Mouse (Mus musculus): Measurements from ENCODE around the gene Aldoc. TPM values are rescaled to one million over a fixed set of nuclear protein-coding genes. Genes with fewer than 3 reads are reported as not detected.
A peak's percentile ranks its signal among the peaks of the same experiment; 100 is the strongest.

The Aldoc gene
- polyA plus RNA-seq, 1 experiment from 2014 or later: 154 TPM

DNA sequence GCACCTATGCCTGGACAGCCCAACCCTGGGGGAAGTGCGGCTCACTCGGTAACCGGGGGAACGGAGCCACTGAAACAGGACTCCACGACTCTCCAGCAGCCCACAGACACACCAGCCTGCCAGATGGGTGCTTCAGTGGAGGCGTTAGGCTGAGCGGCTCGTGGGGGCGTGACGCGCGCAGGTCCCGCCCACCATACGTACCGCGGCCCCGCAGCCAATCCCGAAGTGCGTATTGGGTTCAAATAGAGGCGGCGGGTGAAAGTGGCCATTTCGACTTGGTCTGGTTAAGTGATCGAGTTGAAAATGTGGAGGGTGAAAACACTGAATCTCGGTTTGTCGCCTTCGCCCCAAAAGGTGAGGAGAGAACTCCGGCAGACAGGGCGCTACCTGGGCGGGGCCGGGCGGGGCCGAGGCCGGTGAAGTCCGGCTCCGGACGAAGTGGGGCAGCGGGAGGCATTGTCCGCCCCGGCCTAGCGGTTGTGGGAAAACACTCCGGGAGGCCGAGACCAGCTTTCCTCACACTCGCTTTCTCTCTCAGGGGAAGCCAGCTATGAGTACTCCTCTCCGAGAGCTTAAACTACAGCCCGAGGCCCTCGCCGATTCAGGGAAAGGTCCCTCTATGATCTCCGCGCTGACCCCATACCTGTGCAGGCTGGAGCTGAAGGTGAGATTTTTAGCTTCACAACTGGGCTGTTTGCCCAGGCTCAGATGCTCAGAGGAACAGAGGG is 21.2 kb upstream of the Aldoc start, which contains the start of gene Spag5:
TSS of gene Spag5 (plus strand) at position 173 of the 728 bp plus-strand sequence.
- no peaks in the 10 kb centered on the region for H3K36me3 ChIP-seq (ENCODE audit: control insufficient read depth, insufficient read depth, low read length)
- ATAC-seq: peak; percentile 99
- peaks cover 9% of the 10 kb centered on the region for H3K4me1 ChIP-seq (ENCODE audit: control insufficient read depth, insufficient read depth, low read length)
- H3K9me3 ChIP-seq (replicated peaks; ENCODE audit: control insufficient read depth, low read length, poor library complexity, severe bottlenecking): no peaks in the 10 kb centered on the region
- no peaks in the 10 kb centered on the region for H3K27me3 ChIP-seq (ENCODE audit: control insufficient read depth, insufficient read depth, low read depth, low read length)
- WGBS: under 1% methylated on average over 49 of the region's 49 CpGs
- H3K27ac ChIP-seq (ENCODE audit: low read length): no peak within 1 kb of the TSS
- peak within 1 kb of the TSS; percentile 49 for H3K4me3 ChIP-seq (ENCODE audit: low read depth, low read length)
- peak within 1 kb of the TSS; percentile 67 for H3K9ac ChIP-seq (ENCODE audit: low read depth, low read length)
- H3K4me2 ChIP-seq (ENCODE audit: low read length): peak within 1 kb of the TSS; percentile 96

DNA sequence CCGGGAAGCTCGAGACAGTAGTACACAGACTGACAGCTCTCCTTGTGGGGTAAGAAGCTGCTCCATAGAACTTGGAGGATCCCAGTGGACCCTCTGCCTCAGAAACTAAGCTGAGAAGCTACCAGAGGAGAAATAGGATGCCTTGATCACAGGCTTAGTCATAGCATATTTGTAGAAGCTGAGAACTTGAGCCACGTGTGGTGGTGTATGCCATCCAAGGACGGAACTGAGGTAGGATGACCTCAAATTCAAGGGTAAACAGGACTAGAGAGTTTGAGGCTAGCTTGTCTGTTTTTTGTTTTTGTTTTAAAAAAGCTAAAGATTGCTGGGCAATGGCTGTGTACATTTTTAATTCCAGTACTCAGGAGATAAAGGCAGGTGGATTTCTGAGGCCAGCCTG is 17.5 kb upstream of the Aldoc start:
- WGBS: 93% methylated on average over 4 of the region's 4 CpGs
- no peak overlapping the region for H3K4me3 ChIP-seq (ENCODE audit: low read depth, low read length)
- no peak overlapping the region for H3K4me2 ChIP-seq (ENCODE audit: low read length)
- no peak overlapping the region for H3K9ac ChIP-seq (ENCODE audit: low read depth, low read length)
- H3K27ac ChIP-seq (ENCODE audit: low read length): no peak overlapping the region
- no peaks in the 10 kb centered on the region for H3K27me3 ChIP-seq (ENCODE audit: control insufficient read depth, insufficient read depth, low read depth, low read length)
- no peaks in the 10 kb centered on the region for H3K36me3 ChIP-seq (ENCODE audit: control insufficient read depth, insufficient read depth, low read length)
- H3K9me3 ChIP-seq (replicated peaks; ENCODE audit: control insufficient read depth, low read length, poor library complexity, severe bottlenecking): no peaks in the 10 kb centered on the region
- H3K4me1 ChIP-seq (ENCODE audit: control insufficient read depth, insufficient read depth, low read length): peaks cover 9% of the 10 kb centered on the region
- no peak for ATAC-seq

DNA sequence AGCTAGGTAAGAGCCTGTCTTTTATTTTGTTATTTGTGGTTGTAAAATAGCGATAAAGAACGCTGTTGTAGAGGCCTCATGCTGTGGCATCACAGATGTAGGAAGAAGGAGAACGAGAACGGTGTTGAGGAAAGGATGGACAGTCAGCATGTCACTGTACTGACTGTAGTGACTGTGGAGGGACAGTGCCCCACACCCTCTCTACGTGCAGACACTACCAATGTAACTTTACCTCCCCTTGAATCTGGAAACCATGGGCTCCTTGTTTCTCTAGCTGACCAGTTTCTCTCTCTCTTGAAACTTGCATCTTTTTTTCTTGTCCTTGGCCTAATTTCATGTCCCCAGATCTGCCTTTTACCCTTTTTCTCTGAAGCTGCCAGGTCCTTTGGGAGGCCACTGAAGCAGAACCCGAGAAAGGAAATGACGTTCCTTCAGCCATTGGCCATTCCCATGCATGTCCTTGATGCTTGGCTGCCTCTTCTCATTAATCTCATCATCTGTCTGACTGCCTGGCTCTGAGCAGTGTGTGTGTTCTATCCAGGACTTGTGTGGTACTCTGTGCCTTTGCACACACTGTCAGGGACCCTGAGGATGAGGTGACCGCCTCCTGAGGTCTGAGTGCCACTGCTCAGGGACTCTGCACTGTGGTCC is 11.8 kb upstream of the Aldoc start:
- H3K4me1 ChIP-seq (ENCODE audit: control insufficient read depth, insufficient read depth, low read length): no peaks in the 10 kb centered on the region
- H3K36me3 ChIP-seq (ENCODE audit: control insufficient read depth, insufficient read depth, low read length): no peaks in the 10 kb centered on the region
- no peak overlapping the region for H3K27ac ChIP-seq (ENCODE audit: low read length)
- WGBS: 81% methylated on average over 8 of the region's 8 CpGs
- no peak overlapping the region for H3K4me2 ChIP-seq (ENCODE audit: low read length)
- no peak overlapping the region for H3K9ac ChIP-seq (ENCODE audit: low read depth, low read length)
- no peaks in the 10 kb centered on the region for H3K9me3 ChIP-seq (replicated peaks; ENCODE audit: control insufficient read depth, low read length, poor library complexity, severe bottlenecking)
- H3K4me3 ChIP-seq (ENCODE audit: low read depth, low read length): no peak overlapping the region
- H3K27me3 ChIP-seq (ENCODE audit: control insufficient read depth, insufficient read depth, low read depth, low read length): no peaks in the 10 kb centered on the region
- no peak for ATAC-seq

DNA sequence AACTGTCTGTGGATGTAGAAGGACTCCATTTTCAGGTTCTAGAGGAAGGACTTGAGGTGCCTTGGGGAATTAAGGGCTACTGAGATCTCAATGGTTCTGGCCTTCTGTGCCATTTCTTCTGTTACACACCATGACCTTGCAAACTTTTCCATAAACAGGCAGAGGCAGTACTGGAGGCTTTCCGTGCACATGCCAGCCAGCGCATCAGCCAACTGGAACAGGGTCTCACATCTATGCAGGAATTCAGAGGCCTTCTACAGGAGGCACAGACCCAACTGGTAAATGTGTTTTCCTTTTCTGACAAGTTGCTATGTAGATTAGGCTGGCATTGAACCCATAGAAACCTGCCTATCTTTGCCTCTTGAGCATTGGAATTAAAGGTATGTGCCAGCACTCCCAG is 9.1 kb upstream of the Aldoc start:
- no peak overlapping the region for H3K4me2 ChIP-seq (ENCODE audit: low read length)
- ATAC-seq: no peak
- no peaks in the 10 kb centered on the region for H3K36me3 ChIP-seq (ENCODE audit: control insufficient read depth, insufficient read depth, low read length)
- WGBS: 96% methylated on average over 2 of the region's 2 CpGs
- H3K4me3 ChIP-seq (ENCODE audit: low read depth, low read length): no peak overlapping the region
- no peaks in the 10 kb centered on the region for H3K4me1 ChIP-seq (ENCODE audit: control insufficient read depth, insufficient read depth, low read length)
- no peaks in the 10 kb centered on the region for H3K27me3 ChIP-seq (ENCODE audit: control insufficient read depth, insufficient read depth, low read depth, low read length)
- H3K9ac ChIP-seq (ENCODE audit: low read depth, low read length): no peak overlapping the region
- no peaks in the 10 kb centered on the region for H3K9me3 ChIP-seq (replicated peaks; ENCODE audit: control insufficient read depth, low read length, poor library complexity, severe bottlenecking)
- no peak overlapping the region for H3K27ac ChIP-seq (ENCODE audit: low read length)

DNA sequence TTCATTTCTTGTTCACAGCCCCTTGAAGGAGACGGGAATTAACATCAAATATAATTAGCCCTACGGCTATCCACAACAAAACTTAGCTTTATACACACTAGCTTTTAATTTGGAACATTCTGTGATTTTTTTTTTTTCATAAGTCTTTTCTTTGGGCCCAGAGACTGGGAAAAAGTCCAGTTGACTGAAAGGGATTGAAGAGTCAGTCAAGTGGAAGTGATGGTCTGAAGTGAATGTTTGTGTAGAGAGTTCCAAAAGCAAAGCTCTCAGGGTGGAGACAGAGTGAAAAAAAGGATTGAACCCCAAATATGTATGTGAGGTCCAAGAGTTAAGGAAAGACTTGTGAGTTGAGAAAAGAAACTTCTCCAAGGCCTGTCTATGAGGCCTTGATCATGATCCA is 4.4 kb upstream of the Aldoc start:
- ATAC-seq: no peak
- Histone ChIP-seq H3K4me3 (ENCODE audit: low read depth, low read length) (no peak overlapping the region), H3K9ac (ENCODE audit: low read depth, low read length) (no peak overlapping the region), H3K4me2 (ENCODE audit: low read length) (no peak overlapping the region), H3K27me3 (ENCODE audit: control insufficient read depth, insufficient read depth, low read depth, low read length) (no peaks in the 10 kb centered on the region), H3K27ac (ENCODE audit: low read length) (no peak overlapping the region), H3K9me3 (replicated peaks; ENCODE audit: control insufficient read depth, low read length, poor library complexity, severe bottlenecking) (no peaks in the 10 kb centered on the region), H3K4me1 (ENCODE audit: control insufficient read depth, insufficient read depth, low read length) (peaks cover 6% of the 10 kb centered on the region; the same call in 1 of the 2 replicates), H3K36me3 (ENCODE audit: control insufficient read depth, insufficient read depth, low read length) (no peaks in the 10 kb centered on the region)
- 92% methylated on average over 2 of the region's 2 CpGs for WGBS

DNA sequence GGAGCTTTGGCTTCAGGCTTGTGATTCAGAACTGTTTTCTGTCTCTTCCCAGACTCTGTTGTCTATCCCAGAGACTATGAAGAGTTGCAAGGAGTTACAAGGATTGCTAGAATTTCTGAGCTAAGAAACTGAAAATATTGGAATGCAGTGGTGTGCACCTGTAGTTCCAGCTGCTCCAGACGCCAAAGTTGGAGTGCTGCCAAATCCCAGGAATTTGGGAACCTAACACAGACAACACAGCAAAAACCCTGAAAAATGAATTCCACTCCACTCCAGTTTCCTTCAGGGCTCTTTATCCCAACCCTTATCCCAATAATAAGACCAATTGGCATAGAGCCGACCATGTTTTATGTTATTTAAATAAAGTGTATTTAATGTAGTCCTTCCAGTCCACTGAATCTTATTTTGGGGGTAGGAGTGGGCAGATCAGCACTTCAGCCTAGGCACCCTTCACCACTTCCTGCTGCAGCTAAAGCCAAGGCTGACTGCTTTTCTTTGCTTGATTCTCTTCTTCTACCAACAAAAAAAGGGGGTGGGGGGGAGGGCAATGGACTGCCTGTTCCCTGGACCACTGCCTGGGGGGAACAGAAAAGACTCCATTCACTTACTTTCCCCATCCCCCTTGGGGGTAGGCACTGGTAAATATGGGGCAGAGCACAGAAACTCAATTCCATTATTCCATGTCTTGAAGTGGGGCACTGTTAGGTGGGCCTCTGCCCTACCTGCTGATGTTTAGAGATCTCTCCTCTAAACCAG is 514 bp upstream of the Aldoc start:
- ATAC-seq: peak; percentile 56; the same call in 1 of the 2 replicates
- H3K9ac ChIP-seq (ENCODE audit: low read depth, low read length): 0 out of 2 replicates have a peak overlapping the region, but pooled peaks have one; percentile 28
- H3K27me3 ChIP-seq (ENCODE audit: control insufficient read depth, insufficient read depth, low read depth, low read length): no peaks in the 10 kb centered on the region
- H3K27ac ChIP-seq (ENCODE audit: low read length): peak overlapping the region; percentile 77
- peak overlapping the region; percentile 41 for H3K4me2 ChIP-seq (ENCODE audit: low read length)
- WGBS: 54% methylated on average over 2 of the region's 2 CpGs
- H3K9me3 ChIP-seq (replicated peaks; ENCODE audit: control insufficient read depth, low read length, poor library complexity, severe bottlenecking): no peaks in the 10 kb centered on the region
- no peaks in the 10 kb centered on the region for H3K36me3 ChIP-seq (ENCODE audit: control insufficient read depth, insufficient read depth, low read length)
- peak overlapping the region; percentile 21; the same call in 1 of the 2 replicates for H3K4me3 ChIP-seq (ENCODE audit: low read depth, low read length)
- H3K4me1 ChIP-seq (ENCODE audit: control insufficient read depth, insufficient read depth, low read length): peaks cover 8% of the 10 kb centered on the region; the same call in 1 of the 2 replicates

DNA sequence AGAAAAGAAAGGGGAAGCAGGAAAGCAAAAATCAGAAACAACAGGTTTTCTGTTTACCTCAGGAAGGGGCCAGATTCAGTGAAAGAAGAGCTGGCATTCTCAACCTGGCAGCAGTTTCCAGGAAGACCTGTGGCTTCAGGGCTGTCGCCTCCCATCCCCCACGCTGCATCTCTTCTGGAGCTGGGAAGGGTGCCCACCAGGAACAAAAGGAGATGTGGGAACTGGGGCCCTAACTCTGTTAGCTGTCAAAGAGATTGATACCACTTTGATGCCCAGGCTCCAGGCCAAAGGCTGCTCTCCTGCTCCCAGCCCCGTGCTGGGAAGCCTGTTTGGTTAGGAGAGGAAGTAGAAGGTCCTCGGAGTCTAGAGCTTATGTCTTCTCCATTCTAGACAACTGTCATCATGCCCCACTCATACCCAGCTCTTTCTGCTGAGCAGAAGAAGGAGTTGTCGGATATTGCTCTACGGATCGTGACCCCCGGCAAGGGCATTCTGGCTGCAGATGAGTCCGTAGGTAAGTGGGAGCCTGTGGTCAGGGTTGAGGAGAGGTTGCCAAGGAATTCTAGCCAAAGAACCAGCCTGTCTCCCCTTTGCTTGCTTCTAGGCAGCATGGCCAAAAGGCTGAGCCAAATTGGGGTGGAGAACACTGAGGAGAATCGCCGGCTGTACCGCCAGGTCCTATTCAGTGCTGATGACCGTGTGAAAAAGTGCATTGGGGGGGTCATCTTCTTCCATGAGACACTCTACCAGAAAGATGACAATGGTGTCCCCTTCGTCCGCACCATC is 1.4 kb downstream of the Aldoc start:
- H3K27ac ChIP-seq (ENCODE audit: low read length): peak overlapping the region; percentile 77; the same call in 1 of the 2 replicates
- 0 out of 2 replicates have a peak overlapping the region, but pooled peaks have one; percentile 28 for H3K9ac ChIP-seq (ENCODE audit: low read depth, low read length)
- H3K27me3 ChIP-seq (ENCODE audit: control insufficient read depth, insufficient read depth, low read depth, low read length): no peaks in the 10 kb centered on the region
- no peaks in the 10 kb centered on the region for H3K9me3 ChIP-seq (replicated peaks; ENCODE audit: control insufficient read depth, low read length, poor library complexity, severe bottlenecking)
- no peaks in the 10 kb centered on the region for H3K36me3 ChIP-seq (ENCODE audit: control insufficient read depth, insufficient read depth, low read length)
- no peak overlapping the region for H3K4me3 ChIP-seq (ENCODE audit: low read depth, low read length)
- peaks cover 12% of the 10 kb centered on the region for H3K4me1 ChIP-seq (ENCODE audit: control insufficient read depth, insufficient read depth, low read length)
- WGBS: 85% methylated on average over 15 of the region's 15 CpGs
- peak overlapping the region; percentile 22 for H3K4me2 ChIP-seq (ENCODE audit: low read length)
- no peak for ATAC-seq

DNA sequence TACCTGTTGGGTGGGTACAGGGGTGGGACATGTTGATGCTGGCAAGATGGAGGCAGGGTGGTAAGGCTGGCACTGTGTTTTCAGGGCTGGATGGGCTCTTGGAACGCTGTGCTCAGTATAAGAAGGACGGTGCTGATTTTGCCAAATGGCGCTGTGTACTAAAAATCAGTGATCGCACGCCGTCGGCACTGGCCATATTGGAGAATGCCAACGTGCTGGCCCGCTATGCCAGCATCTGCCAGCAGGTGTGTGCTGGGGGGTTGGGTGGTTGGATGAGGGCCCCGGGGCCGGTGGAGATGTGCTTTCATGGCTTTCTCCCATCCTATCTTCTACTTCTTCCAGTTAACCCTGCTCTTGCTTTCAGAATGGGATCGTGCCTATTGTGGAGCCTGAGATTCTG is 2.2 kb downstream of the Aldoc start:
- Histone ChIP-seq H3K36me3 (ENCODE audit: control insufficient read depth, insufficient read depth, low read length) (no peaks in the 10 kb centered on the region), H3K4me1 (ENCODE audit: control insufficient read depth, insufficient read depth, low read length) (peaks cover 18% of the 10 kb centered on the region), H3K4me3 (ENCODE audit: low read depth, low read length) (no peak overlapping the region), H3K9me3 (replicated peaks; ENCODE audit: control insufficient read depth, low read length, poor library complexity, severe bottlenecking) (no peaks in the 10 kb centered on the region), H3K27ac (ENCODE audit: low read length) (no peak overlapping the region), H3K27me3 (ENCODE audit: control insufficient read depth, insufficient read depth, low read depth, low read length) (no peaks in the 10 kb centered on the region), H3K4me2 (ENCODE audit: low read length) (peak overlapping the region; percentile 22; the same call in 1 of the 2 replicates), H3K9ac (ENCODE audit: low read depth, low read length) (no peak overlapping the region)
- WGBS: 92% methylated on average over 12 of the region's 12 CpGs
- no peak for ATAC-seq

Measured in midbrain, embryonic 16.5 days (tissue).